Mouse (Mus musculus): ENCODE measurements around the gene H2-M5.
"Not testable (repeated sequence)": the region's sequence is repeated elsewhere in the genome, so short reads cannot be mapped to it uniquely, and the experiment has no call there.

H2-M5 gene

GRCm38 (mm10) chr17:36992336-36993104 is 3.2 kb upstream of the H2-M5 start:
- no peak for DNase-seq

- DNase-seq, result not testable (repeated sequence)
Observed at GRCm38 (mm10) chr17:36990630-36991029, 1.3 kb upstream of the H2-M5 start.

- DNase-seq, result no peak
Observed at GRCm38 (mm10) chr17:36988475-36988874, 862 bp downstream of the H2-M5 start.

- no peak for DNase-seq
Observed at GRCm38 (mm10) chr17:36982253-36983155, 6.8 kb downstream of the H2-M5 start.

- DNase-seq, result no peak
Observed at GRCm38 (mm10) chr17:36981845-36982244, 7.5 kb downstream of the H2-M5 start.

GRCm38 (mm10) chr17:36981221-36981813 is 8.0 kb downstream of the H2-M5 start, which contains the start of gene 2410137M14Rik:
TSS of gene 2410137M14Rik (minus strand) at chr17:36981237.
- DNase-seq, result no peak

GRCm38 (mm10) chr17:36973271-36973787 is 16.0 kb downstream of the H2-M5 start:
- DNase-seq, result no peak

- no peak for DNase-seq
Observed at GRCm38 (mm10) chr17:36972791-36973190, 16.5 kb downstream of the H2-M5 start.

GRCm38 (mm10) chr17:36971172-36971850 is 18.0 kb downstream of the H2-M5 start:
- DNase-seq, result no peak

GRCm38 (mm10) chr17:36970316-36970890 is 18.9 kb downstream of the H2-M5 start:
- DNase-seq, result no peak

- DNase-seq, result no peak
Observed at GRCm38 (mm10) chr17:36966875-36967274, 22.5 kb downstream of the H2-M5 start.

GRCm38 (mm10) chr17:36961125-36961524 is 28.2 kb downstream of the H2-M5 start:
- no peak for DNase-seq

GRCm38 (mm10) chr17:36958884-36959283 is 30.5 kb downstream of the H2-M5 start:
- DNase-seq, result peak in 1 of 2 experiments; percentile 6

- peak; percentile 93 to 94 for DNase-seq
Observed at GRCm38 (mm10) chr17:36957999-36958743, 31.2 kb downstream of the H2-M5 start, which contains the start of the genes Znrd1 and Znrd1as. TSS of gene Znrd1 (minus strand) at chr17:36958559. TSS of gene Znrd1as (plus strand) at chr17:36958592.

- DNase-seq, result no peak
Observed at GRCm38 (mm10) chr17:36953062-36953461, 36.3 kb downstream of the H2-M5 start.

- DNase-seq, result no peak
Observed at GRCm38 (mm10) chr17:36952631-36953030, 36.7 kb downstream of the H2-M5 start.

GRCm38 (mm10) chr17:36950981-36951947 is 38.1 kb downstream of the H2-M5 start, which contains the start of gene Ppp1r11:
TSS of gene Ppp1r11 (minus strand) at chr17:36951741.
- peak; percentile 94 to 95 for DNase-seq

GRCm38 (mm10) chr17:36949265-36949664 is 40.1 kb downstream of the H2-M5 start:
- DNase-seq, result no peak

- no peak for DNase-seq
Observed at GRCm38 (mm10) chr17:36948286-36948685, 41.1 kb downstream of the H2-M5 start.

Measured in cerebellum, postnatal 36 days (tissue).